Mouse (Mus musculus) CH12.LX (cell line): Measurements from ENCODE around the gene Dnaaf2.

Source experiments
- CTCF ChIP-seq, 2 experiments: IDR thresholded peaks in 1 of 2; conservative IDR thresholded peaks in 1 of 2; 2 replicates each; pipeline ENCODE4 v1.5.1; 2011 to 2012; ENCODE audit warnings: low read depth in 2 of 2, low read length in 2 of 2, improper control_type of control experiment in 1 of 2, inconsistent platforms in 1 of 2, mild to moderate bottlenecking in 1 of 2, moderate library complexity in 1 of 2
- EP300 ChIP-seq: IDR thresholded peaks from 2 replicates; pipeline ENCODE4 v1.6.1; 2011; ENCODE audit warnings: low read length, improper control_type of control experiment
- PAX5 ChIP-seq: IDR thresholded peaks from 2 replicates; pipeline ENCODE4 v1.6.1; 2012; ENCODE audit warnings: low read length, inconsistent platforms, mixed read lengths
- POLR2A ChIP-seq: IDR thresholded peaks from 2 replicates; pipeline ENCODE4 v1.6.1; 2011; ENCODE audit warnings: low read depth, mild to moderate bottlenecking, improper control_type of control experiment, low read length

DNA sequence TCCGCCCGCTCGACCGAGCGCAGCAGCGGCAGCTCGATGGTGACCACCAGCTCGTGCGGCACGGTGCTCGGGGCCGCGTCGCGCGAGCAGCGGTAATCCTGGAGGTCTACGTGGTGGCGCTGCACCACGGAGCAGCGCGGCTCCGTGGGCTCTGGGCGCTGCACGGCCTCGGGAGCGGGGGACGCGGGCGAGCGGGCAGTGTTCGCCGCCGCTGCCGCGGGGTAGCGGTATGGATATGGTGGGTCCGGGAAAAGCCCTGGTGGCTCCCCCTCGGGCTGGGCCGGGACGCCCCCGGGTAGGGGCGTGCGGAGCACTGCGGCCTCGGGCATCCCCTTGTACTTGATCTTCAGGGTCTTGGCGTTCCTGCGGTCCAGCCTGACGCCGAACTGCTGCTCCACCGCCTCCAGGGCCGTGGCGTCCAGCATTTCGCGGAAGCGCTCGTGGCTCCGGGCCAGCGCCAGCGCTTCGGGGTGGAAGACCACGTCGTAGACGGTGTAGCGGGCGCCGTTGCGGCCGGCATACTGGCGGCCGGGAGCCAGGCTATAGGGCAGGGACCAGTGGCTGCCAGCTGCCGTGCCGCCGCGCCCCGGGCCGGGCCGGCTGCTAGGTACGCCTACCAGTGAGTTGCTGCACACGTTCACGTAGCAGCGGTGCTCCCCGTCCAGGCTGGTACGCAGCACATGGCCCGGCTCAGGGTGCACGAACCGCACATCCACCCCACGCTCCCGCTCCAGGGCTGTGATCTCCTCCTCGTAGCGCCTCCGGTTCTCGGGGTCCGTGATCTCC, 658 bp downstream of the Dnaaf2 start:
- TF ChIP-seq CTCF (conservative IDR thresholded peaks at IDR 0.05 in 1 of 2, IDR thresholded peaks at IDR 0.05 in 1 of 2; ENCODE audit: low read depth in 2 of 2, low read length in 2 of 2), result no peak
- no peak for TF ChIP-seq EP300
- no peak for TF ChIP-seq POLR2A
- TF ChIP-seq PAX5, result no peak
